Mouse (Mus musculus) liver, embryonic 13.5 days (tissue): Measurements from ENCODE around the gene Pgr15l. TPM values are rescaled to one million over a fixed set of nuclear protein-coding genes. Genes with fewer than 3 reads are reported as not detected.

Source experiments
- ATAC-seq: fragments of 200-750 bp; cut with Nextera tagmentation; 2 replicates; pipeline ENCODE4 v1.8.0; 2017; ENCODE audit warnings: low read depth, mild to moderate bottlenecking, moderate number of reproducible peaks, moderate library complexity
- DNase-seq: peaks from one replicate; pipeline ENCODE4 v3.0.0; 2022
- H3K27ac ChIP-seq: fragments of 300-500 bp; sonication (generic); 2 replicates; pipeline ENCODE4 v1.5.1; 2015; ENCODE audit warnings: moderate library complexity, mild to moderate bottlenecking, inconsistent platforms
- H3K27me3 ChIP-seq: fragments of 300-500 bp; sonication (generic); 2 replicates; pipeline ENCODE4 v1.6.1; 2015; ENCODE audit warnings: mild to moderate bottlenecking, inconsistent platforms
- H3K36me3 ChIP-seq: fragments of 300-500 bp; sonication (generic); 2 replicates; pipeline ENCODE4 v1.6.1; 2015; ENCODE audit warnings: mild to moderate bottlenecking, inconsistent platforms
- H3K4me1 ChIP-seq: fragments of 300-500 bp; sonication (generic); replicated peaks from 2 replicates; pipeline ENCODE4 v1.6.1; 2015; ENCODE audit warnings: inconsistent platforms
- H3K4me2 ChIP-seq: fragments of 300-500 bp; sonication (generic); 2 replicates; pipeline ENCODE4 v1.6.1; 2015; ENCODE audit warnings: inconsistent platforms, mild to moderate bottlenecking, moderate library complexity
- H3K4me3 ChIP-seq: fragments of 300-500 bp; sonication (generic); replicated peaks from 2 replicates; pipeline ENCODE4 v1.5.1; 2015; ENCODE audit warnings: mild to moderate bottlenecking, inconsistent platforms
- H3K9ac ChIP-seq: fragments of 300-500 bp; sonication (generic); 2 replicates; pipeline ENCODE4 v1.6.1; 2015; ENCODE audit warnings: mild to moderate bottlenecking, inconsistent platforms
- H3K9me3 ChIP-seq: fragments of 300-500 bp; sonication (generic); replicated peaks from 2 replicates; pipeline ENCODE4 v1.6.1; 2016; ENCODE audit warnings: inconsistent platforms
- WGBS: fragments of 180-500 bp; shearing (Covaris S2); methylation state at CpG from one replicate; pipeline ENCODE4 v1.1.7; 2015; ENCODE audit not compliant: insufficient replicate concordance; 5-methylcytosine and 5-hydroxymethylcytosine counted together
- polyA plus RNA-seq: library from polyadenylated mRNA; unstranded; fragments of >200 nt; fragmentation: Nextera tagmentation; extraction: Ambion mirVana; gene quantifications from 2 replicates; pipeline ENCODE4 v1.2.1, GENCODE M21; 2015

Gene Pgr15l
- not detected in 2 replicates for polyA plus RNA-seq

DNA sequence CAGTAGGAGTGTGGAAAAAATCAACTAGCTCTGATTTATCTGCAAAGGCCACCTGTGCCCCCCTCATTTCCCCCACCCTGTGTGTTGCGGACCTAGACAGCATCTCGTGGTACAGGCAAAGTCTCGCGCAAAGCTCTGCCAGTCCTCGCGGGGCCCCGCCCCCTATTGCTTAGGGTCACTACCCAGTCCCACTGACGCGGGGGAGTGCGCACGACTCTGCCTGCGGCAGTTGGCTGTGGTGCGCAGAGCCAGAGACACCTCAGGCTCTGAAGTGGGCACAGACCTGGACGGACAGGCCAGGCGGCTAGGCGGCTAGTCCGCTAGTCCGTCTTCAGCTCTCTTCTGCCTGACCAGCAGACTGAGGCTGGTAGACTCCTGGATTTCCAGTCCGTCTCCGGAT is at the start of gene Pgr15l:
TSS of gene Pgr15l (plus strand) at position 228 of the 400 bp plus-strand sequence.
- H3K27me3 ChIP-seq: peaks cover 5% of the 10 kb centered on the region; the same call in 1 of the 2 replicates
- H3K4me1 ChIP-seq: no peaks in the 10 kb centered on the region
- no peak for ATAC-seq
- no peak within 1 kb of the TSS for H3K4me2 ChIP-seq
- DNase-seq: no peak
- H3K4me3 ChIP-seq: no peak within 1 kb of the TSS
- 23% methylated on average over 20 of the region's 20 CpGs for WGBS
- H3K27ac ChIP-seq: no peak within 1 kb of the TSS
- no peaks in the 10 kb centered on the region for H3K36me3 ChIP-seq
- no peaks in the 10 kb centered on the region for H3K9me3 ChIP-seq
- no peak within 1 kb of the TSS for H3K9ac ChIP-seq

DNA sequence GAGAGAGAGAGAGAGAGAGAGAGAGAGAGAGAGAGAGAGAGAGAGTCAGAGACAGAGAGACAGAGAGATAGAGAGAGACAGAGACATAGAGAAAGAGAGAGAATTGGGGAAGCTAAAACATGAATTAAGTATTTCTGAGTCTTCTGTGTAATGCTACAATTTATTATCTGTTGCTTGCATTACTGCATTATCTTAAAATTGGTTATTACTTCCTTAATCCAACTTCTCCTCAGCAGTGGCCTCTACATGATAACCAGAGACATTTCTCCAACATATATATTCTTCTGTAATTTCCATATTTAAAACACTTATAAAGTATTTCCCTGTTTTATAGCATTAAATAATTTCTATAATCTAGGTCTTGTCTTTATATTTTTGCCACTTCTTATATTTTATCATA is 44.9 kb upstream of the Pgr15l start:
- no peak overlapping the region for H3K4me3 ChIP-seq
- H3K4me2 ChIP-seq: no peak overlapping the region
- H3K9ac ChIP-seq: no peak overlapping the region
- H3K9me3 ChIP-seq: no peaks in the 10 kb centered on the region
- H3K36me3 ChIP-seq: no peaks in the 10 kb centered on the region
- no peak for ATAC-seq
- no peaks in the 10 kb centered on the region for H3K4me1 ChIP-seq
- DNase-seq: no peak
- H3K27ac ChIP-seq: no peak overlapping the region
- no peaks in the 10 kb centered on the region for H3K27me3 ChIP-seq

DNA sequence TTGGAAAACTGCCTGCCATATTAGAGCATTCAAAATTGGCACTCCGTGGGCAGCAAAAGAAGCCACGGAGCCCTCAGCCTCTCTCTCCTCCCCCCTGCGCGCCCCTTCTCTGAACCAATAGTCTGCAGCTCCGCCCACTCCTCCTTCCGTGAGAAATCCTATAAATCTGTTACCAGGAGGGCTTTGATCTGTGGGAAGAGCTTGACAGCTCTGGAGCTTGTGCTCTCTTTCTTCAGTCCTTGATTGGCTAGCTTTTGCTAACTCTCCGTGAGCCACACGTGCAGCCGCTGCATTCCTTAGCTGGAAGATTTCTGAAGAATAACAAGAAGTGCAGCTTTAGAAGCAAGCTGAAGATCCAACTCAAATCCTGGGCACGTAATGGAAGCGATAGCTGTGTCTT is 2.6 kb upstream of the Pgr15l start:
- H3K27me3 ChIP-seq: peaks cover 5% of the 10 kb centered on the region; the same call in 1 of the 2 replicates
- no peak overlapping the region for H3K4me2 ChIP-seq
- H3K9me3 ChIP-seq: no peaks in the 10 kb centered on the region
- WGBS: 12% methylated on average over 11 of the region's 11 CpGs
- no peak for ATAC-seq
- no peaks in the 10 kb centered on the region for H3K36me3 ChIP-seq
- H3K27ac ChIP-seq: no peak overlapping the region
- no peak overlapping the region for H3K4me3 ChIP-seq
- no peaks in the 10 kb centered on the region for H3K4me1 ChIP-seq
- no peak overlapping the region for H3K9ac ChIP-seq
- no peak for DNase-seq
